Mouse (Mus musculus) liver, postnatal 0 days (tissue): ENCODE measurements at regions not wholly inside any gene's neighbourhood (a gene's known extent, or its start where the extent isn't known, plus 50 kb on each side); places are given as distances from the start of the nearest gene placed in this dataset.

Source experiments
- CTCF ChIP-seq: sonication (generic); IDR thresholded peaks from 2 replicates; pipeline ENCODE4 v1.5.1; 2016; ENCODE audit warnings: antibody characterized with exemption, low read depth
- EP300 ChIP-seq: IDR thresholded peaks from 2 replicates; pipeline ENCODE4 v1.6.1; 2016; ENCODE audit warnings: antibody characterized with exemption, low read depth, mild to moderate bottlenecking

DNA sequence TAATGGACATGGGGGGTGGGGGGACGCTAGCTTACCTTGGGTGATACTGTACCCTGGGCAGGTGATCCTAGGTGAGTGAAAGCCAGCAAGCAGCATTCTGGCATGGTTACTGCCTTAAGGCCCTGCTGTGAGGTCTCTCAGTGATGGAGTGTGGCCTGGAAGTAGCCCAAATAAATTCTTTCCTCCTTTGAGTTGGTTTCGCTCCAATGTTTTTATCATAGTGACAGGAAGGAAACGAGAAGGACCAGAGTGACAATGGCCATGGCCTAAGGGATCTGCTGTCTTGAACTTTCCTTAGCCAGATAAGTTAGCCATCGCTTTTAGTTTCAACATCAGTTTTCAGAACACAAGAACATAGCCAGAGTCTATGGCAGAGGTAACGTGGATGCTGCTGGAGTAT is 282.7 kb downstream of the Cxcl12 start:
- TF ChIP-seq CTCF (no peak), EP300 (no peak)
